Mouse (Mus musculus) 416B (cell line): ENCODE data around the gene Lzts2.

Experiments
- DNase-seq: peaks from one replicate; pipeline ENCODE4 v3.0.0; 2011; ENCODE audit warnings: low read depth

Gene Lzts2

DNA sequence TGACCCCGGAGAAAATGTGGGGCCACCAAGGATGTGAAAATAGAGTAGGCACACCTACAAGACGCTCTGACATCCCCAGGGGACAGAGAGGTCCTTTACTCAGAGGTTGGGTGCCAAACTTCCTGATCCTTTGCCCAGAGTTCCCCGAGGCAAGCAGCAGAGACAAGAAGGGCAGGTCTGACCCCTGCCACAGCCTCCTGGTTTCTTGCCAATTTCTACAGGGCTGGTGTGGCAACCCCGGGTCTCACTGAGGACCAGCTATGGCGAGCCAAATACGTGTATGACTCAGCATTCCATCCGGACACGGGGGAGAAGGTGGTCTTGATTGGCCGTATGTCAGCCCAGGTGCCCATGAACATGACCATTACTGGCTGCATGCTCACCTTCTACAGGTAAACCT, 35.3 kb downstream of the Lzts2 start:
- DNase-seq = peak; percentile 51

DNA sequence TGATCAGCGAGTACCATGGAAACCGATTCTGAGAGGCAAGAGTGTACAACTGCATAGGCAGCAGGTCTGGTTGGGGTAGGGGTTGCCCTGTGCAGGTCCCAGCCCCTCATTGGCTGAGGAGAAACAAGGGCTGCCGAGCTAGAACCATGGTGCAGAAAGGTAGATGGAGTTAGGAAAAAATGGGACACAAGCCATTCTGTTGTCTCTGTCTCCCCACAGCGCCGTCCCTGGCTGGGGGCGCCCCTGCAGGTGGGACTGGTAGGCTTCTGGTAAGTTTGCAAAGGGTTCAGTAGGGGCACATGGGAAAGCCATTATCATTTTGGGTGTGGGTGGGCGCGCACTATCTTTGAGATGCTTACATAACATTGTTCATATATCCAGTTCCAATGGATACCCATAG, 39.2 kb downstream of the Lzts2 start:
- DNase-seq = no peak

DNA sequence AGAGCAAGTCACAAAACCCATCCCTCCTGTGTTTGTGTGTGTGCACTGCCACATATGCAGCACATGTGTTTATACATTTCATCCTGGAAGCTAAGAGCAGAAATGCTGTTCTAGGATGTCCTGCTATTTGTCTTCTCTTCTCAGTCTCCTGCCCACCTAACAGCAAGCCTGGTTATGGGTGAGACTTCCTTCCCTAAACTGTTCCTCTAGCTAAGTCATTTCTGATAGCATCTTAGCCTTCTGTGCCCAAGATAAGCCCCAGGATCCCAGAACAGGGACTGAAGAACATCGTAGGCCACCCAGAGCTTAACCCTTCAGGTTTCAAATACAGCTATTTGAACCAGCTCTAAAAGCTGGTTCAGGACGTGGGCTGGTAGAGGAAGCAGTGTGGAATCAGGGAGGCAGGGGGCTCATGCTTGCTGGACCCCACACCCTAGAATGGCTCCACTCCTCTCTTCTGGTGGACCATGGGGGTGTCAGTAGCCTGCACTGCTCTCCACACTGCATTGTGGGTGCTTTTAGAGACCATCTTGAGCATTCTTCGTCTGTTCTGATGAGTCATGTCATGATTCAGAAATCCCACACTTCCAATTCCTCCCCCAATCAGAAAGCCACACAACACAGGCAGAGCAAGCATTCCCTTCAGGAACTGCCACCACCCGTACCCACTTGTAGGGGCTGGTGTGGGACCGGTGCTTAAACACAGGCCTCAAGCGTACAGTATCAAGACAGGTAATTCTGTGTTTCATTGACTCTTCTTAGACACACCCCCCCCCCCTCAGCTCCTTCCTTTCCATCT, 40.9 kb downstream of the Lzts2 start:
- DNase-seq = peak; percentile 77

DNA sequence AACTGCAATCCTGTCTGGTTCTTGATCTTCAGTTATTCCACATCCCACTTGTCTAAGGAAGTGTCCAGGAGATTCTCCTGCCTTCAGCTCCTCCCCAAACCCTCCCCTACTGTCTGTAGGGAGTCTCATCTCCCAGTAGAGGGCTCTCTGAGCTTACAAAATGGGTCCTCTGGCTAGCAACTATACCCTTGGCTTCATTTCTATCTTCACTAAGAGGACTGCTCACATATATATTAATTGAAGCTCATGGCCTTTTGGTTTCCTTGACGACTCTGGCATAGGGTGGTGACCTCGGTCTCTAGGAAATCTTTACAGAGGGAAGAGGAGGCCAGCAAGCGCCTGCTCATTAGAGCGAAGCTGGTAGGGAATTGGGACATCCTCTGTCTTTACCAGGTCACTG, 42.1 kb downstream of the Lzts2 start:
- DNase-seq = peak; percentile 87

DNA sequence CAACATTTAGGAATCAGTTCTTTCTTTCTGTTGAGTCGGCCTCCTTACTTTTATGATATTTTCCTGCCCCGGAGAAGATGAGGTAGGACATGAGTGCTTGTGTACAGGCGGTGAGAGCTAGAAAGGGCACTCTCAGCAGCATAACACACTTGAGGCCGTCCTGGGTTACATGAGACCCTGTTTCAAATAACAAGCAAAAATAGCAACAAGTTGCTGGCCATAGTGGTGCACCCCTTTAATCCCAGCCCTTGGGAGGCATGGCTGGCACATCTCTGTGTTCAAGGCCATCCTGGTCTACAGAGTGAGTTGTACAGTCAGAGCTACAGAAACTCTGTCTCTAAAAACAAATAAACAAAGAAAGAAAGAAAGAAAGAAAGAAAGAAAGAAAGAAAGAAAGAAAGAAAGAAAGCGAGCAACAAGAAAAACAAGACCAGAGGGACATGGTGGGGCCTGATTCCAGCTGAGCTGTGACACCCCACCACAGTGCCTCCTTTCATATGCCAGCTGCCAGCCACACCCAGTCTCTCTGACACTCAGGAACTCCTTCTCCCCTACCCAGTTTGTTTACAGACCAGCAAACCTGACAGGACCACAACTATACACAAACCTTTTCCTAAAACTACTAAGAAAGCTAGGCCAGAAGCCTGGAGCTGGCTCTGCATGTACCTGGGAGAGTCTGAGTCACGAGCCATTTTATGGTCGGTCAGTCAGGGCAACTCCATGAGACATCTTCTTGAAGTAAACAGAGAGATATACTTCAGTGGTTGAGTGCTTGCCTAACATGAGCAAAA, 42.9 kb downstream of the Lzts2 start:
- peak; percentile 60 for DNase-seq

DNA sequence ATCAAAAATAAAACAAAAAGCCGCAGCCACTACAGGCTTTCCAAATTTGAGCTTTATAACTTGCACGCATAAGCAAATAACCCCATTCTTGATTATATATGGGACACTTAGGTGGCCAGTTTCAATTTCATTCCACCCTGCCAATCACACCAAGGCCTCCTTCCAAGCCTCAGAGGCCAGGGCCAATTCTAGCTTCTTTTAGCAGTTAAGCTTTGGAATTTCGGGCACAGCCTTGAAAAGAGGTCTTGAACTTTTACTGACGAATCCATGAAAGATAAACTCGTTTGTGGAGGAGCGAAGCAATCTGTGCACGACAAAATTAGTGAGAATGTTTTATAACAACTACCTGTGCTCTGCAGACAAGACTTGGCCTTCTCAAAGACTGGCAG, 43.5 kb downstream of the Lzts2 start:
- DNase-seq = no peak

DNA sequence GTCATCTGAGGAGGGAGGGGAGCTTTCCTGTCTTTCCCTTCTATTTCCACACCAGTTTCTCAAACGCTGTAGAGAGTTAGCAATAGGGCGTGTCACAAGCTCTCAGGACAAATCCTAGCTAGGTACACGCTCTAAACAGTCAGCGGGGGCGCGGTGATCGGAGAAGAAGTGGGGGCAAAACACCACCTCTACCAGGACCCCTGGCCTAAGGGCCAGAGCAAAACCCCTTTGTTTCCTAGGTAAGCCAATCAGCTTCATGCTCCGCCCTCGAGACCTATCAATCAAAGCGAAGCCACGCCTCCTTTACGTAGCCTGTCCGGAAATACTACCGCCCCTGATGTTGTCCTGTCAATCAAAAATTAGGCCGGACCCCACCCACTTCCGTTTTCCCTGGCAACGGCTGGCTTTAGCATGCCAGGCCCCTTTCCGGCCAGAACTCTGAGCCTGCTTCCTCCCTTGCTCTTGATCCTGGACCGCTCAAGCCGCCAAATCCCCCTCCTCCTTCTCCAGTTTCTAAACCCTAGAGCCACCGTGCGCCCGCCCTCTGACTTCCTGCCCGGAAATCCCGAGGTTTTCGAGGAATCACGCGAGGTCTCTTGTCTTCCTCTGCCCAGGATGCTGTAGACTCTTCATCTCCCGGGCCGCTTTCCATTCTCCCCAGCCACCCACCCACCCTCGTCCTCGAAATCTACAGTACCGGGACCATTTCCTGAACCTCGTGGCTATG, 44.1 kb downstream of the Lzts2 start:
- peak; percentile 100 for DNase-seq

DNA sequence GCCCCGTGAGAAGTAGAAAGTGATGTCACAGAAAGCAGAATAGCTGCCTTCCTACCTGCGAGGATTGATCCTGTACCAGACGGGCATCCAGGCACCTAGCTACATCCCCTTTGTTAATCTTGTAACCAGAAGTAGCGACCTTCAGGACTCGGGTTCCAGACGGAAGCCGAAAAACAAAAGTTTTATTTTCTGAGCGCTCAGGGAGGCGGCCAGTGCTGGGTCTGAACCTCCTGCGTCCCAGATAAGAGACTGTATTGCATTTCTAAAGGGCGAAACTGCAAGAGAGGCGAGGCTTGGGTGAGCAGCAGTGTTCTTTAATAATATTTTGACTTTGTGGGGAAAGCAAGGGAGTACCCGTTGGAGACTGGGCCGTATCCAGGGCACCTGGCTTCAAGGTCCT, 44.6 kb downstream of the Lzts2 start:
- DNase-seq = no peak

DNA sequence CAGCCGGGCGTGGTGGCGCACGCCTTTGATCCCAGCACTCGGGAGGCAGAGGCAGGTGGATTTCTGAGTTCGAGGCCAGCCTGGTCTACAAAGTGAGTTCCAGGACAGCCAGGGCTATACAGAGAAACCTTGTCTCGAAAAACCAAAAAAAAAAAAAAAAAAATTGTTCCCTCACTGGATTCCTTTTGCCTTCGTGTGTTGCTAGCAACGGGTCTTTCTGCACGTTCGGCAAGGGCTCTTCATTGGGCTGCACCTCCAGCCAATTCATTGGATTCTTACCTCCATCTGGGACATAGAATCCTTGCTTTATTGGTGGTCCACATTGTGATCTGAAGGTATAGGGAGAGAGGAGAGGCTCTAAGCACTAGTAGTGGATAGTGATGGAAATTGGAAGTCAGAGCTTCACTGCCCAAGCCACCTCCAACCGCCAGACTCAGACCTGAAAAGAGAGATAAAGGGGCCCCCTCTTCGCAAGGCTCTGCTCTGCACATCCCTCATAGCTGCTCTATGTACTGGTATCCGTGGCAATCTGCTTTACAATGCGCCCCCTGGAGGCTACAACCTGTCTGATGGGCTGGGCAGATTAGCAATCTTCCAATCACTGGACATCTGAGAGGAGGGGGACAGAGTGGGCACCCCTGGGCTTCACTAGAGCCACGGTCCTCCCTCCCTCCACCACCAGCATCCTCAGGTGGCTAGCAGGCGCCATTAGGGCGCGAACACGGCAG, 49.5 kb downstream of the Lzts2 start:
- peak; percentile 54 for DNase-seq

DNA sequence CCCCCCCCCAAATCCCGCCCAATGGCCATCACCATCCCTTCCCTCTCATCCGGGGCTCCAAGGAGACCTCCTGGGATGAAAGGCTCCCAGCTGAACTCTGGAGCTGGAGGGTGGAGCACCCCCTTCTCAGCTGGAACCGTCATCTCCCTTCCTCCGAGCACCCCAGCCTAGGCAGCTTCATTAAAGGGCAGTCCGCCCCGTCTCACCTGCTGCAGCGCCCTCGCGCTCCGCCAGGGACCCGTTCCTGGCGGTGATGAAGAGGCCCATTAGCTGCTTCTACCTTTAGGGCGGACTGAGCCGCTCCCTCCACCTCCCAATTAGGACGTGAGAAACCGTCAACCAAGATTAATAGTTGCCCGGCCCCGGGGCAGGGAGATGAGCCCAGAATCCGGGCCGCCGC, 51.0 kb downstream of the Lzts2 start:
- DNase-seq = no peak

DNA sequence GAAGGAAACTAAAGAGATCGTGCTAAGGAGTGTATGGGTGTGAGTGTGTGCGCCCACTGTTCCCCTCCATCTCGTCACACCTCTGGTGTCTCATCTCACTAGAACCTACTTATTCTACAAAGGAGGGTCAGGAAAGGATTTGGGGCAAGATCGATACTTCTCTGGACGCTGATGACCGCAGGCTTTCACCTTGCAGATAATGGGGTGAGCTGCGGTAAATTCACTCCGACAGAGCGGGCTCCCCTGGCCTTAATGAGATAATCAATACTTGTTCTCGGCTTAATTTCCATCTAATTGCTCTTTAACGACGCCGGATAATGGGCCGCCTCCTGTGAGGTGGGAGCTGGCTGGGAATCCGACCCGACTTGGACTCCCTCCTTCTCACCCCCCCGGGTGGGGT, 53.0 kb downstream of the Lzts2 start:
- DNase-seq = no peak

DNA sequence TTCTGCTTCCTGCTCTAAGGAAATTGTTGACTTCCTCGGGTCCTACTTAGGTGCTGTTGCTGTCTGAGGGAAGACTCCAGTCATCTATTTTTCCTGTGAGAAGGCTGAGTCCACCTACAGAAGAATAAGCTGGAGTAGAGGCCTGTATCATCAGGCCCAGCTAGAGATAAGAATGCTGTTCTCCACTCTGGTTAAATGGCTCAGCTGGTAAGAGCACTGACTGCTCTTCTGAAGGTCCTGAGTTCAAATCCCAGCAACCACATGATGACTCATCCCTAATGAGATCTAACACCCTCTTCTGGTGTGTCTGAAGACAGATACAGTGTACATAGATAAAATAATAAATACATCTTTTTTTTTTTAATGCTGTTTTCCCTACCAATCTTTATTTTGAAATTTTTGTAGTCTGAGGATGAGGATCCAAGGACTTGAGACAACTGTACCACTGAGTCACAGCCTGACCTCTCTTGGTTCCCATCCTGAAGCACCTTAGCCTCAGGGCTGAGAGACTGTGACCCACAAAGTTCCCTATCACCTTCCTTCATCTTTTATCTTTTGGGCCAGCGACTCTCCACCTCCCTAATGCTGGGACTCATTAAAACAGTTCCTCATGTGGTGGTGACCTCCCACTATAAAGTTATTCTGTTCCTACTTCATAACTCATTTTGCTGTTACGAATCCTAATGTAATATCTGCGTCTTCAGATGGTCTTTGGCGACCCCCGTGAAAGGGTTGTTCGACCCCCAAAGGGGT, 53.7 kb downstream of the Lzts2 start:
- DNase-seq = peak; percentile 23

DNA sequence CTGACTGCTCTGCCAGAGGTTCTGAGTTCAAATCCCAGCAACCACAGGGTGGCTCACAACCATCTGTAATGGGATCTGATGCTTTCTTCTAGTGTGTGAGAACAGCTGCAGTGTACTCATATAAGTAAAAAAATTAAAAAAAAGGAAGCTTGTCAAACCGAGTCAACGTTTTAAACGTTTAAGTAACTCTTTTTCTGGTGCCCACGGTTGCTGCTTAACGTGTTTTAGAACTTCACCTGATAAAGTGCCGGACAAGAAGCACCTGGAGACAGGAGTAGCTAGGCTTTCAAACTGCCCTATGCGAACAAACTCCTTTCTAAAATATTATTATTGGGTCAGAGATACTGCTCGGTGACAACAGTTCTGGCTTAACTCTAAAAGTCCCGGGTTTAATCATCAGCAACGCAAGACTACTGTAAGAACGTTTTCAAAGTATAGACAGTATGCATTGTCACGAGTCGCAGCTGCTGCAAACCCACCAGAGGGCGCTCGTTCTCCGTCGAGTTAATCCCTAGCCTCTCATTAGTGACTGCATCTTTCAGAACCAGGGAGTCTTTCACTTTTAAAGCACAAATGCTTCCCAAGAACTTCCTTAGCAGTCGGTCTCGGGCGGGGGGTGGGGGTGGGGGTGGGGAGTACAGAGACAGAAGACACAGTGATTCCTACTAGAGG, 59.8 kb downstream of the Lzts2 start:
- peak; percentile 93 for DNase-seq

DNA sequence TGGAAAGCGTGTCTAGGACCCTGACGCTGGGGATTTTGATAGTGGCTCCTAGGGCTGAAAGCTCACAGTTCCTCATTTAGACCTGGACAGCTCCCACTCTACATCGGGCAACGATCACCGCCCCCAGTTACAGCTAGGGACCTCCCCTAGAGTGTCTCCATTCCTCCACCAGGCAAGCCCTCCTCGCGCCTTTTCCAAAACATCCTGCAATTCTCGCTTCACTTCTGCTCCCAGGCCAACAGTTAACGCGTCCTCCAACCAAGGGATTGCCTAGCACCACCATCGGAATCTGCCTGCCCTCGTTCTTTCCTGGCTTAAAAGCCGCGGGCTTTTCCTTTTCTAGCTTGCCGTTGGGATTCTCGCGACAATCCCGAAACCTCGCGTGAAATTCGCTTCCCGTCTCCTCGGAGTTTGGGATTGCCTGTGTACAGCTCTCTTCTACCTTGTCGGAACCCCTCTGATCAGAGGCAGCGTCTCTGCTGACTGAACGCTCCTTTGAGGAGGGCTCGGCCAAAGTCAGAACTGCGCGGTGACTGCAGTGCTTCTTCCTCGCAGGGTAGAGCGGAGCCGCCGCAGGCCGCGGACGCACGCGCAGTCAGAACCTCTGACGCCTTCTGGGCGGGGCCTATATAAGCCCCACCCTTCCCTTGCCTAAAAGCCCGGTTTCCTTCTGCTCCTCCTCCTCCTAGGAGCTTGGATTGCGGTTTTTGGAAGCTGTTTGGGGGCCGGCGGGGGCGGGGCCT, 60.5 kb downstream of the Lzts2 start, which contains the start of gene Kazald1:
Gene Kazald1, plus strand, starts transcription at position 662 of the 743 bp plus-strand sequence.
- DNase-seq = peak; percentile 96

DNA sequence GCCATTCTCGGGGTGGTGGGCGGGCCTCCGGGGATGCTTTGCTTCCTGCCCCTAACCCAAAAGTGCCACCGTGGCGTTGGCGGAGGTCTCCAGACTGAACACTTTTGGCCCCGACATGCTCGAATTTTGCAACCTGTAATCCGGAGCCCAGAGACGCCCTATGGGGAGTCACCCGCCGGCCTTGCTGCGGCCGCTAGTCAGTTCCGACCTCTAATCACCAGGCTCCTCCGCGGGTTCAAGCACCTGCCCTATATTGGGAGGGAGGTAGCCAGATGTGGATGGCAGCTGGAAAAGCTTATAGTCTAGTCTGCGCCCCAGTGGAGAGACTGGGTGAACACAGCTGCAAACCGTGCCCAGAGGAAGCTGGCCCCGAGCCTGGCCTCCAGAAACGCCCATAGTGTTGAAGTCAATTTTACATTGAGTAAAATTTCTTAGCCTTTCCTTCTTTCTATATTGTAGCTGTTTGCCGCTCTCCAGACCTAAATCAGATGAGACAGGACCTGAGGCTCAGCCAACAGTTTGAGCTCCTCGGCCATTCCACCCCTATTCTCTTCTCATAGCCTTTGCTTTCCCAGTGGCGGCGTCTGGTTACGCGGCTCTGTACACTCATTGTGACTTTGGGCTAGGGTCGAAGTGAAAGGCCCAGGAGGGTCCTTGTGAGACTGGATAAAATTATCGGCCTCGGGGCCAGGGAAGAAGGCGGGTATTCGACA, 61.3 kb downstream of the Lzts2 start:
- DNase-seq = peak; percentile 61

DNA sequence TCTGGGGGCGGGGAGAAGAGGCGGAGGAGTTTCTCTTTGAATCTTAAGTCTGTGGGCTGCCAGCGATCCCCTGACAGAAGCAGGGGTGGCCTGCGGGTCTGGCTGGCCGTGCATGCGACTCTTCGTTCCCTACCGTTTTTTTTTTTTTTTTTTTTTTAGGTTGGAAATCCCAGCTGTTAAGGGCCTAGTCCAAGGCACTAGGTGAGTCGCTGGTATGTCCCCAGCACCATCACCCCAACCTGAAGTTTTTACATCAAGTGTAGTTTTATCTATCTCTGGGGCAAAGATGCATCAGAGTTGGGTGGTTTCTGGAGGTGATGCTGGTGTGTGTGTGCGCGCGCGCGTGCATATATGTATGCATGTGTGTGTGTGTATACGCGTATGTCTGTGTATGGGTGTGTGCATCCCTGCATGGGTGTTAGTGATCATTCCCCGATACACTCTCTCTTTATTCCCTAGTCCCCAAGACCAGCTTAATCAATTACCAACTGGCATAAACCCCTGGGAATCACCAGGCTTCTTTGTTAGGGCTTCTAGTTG, 61.9 kb downstream of the Lzts2 start:
- DNase-seq = no peak
